Mouse (Mus musculus) G1E (cell line): ENCODE measurements around the gene Cish. TPM values are rescaled to one million over a fixed set of nuclear protein-coding genes. Genes with fewer than 3 reads are reported as not detected.

ENCODE experiments used
- ATAC-seq: 2 replicates; pipeline ENCODE4 v1.8.0; 2016; ENCODE audit warnings: mild to moderate bottlenecking; ENCODE audit not compliant: insufficient number of reproducible peaks, poor library complexity, low FRiP score, severe bottlenecking; ENCODE audit errors: extremely low read depth
- DNase-seq: peaks from one replicate; pipeline ENCODE4 v3.0.0; 2012; ENCODE audit warnings: low spot score
- H3K27me3 ChIP-seq: 2 replicates; pipeline ENCODE4 v1.6.1; 2012; ENCODE audit warnings: mild to moderate bottlenecking, low read length, inconsistent platforms; ENCODE audit not compliant: insufficient read depth
- H3K36me3 ChIP-seq: replicated peaks from 2 replicates; pipeline ENCODE3; 2012; ENCODE audit warnings: mild to moderate bottlenecking, inconsistent platforms
- H3K4me1 ChIP-seq: 2 replicates; pipeline ENCODE4 v1.6.1; 2012; ENCODE audit warnings: low read depth, low read length, inconsistent platforms, mixed read lengths; ENCODE audit not compliant: insufficient read depth
- H3K4me3 ChIP-seq: 2 replicates; pipeline ENCODE4 v1.5.1; 2012; ENCODE audit warnings: low read depth, mild to moderate bottlenecking, inconsistent platforms, low read length, moderate library complexity, mixed read lengths
- H3K9me3 ChIP-seq: replicated peaks from 2 replicates; pipeline ENCODE4 v1.6.1; 2012; ENCODE audit warnings: inconsistent platforms
- CTCF ChIP-seq: IDR thresholded peaks from 2 replicates; pipeline ENCODE4 v1.5.1; 2012; ENCODE audit warnings: low read depth, low read length, inconsistent platforms, mixed read lengths
- GATA1 ChIP-seq: IDR thresholded peaks from 2 replicates; pipeline ENCODE4 v1.6.1; 2012; ENCODE audit warnings: borderline replicate concordance, low read length, inconsistent platforms, mixed read lengths
- GATA2 ChIP-seq: IDR thresholded peaks from 2 replicates; pipeline ENCODE4 v1.6.1; 2012; ENCODE audit warnings: low read depth, low read length, inconsistent platforms, borderline replicate concordance
- POLR2AphosphoS5 ChIP-seq: IDR thresholded peaks from 2 replicates; pipeline ENCODE4 v1.6.1; 2012; ENCODE audit warnings: low read depth, low read length, inconsistent platforms; ENCODE audit not compliant: insufficient replicate concordance
- TAL1 ChIP-seq: conservative IDR thresholded peaks from 2 replicates; pipeline ENCODE4 v1.6.1; 2012; ENCODE audit warnings: low read depth, low read length, inconsistent platforms, mixed read lengths
- polyA plus RNA-seq: library from polyadenylated mRNA; stranded (reverse); fragments of >175 nt; gene quantifications from 2 replicates; pipeline ENCODE4 v1.2.3, GENCODE M21; 2012
- total RNA-seq, 2 experiments: library from RNA; stranded (forward) in 1 of 2; stranded (reverse) in 1 of 2; fragments of 200-1000 nt in 1 of 2; fragments of >200 nt in 1 of 2; fragmentation: Nextera tagmentation in 1 of 2; gene quantifications; 2 replicates each; pipeline ENCODE4 v1.2.3; 2014 to 2017

Cish gene
- total and polyA plus RNA-seq, 3 experiments: 24.7 to 151 (median 106) TPM

GRCm38 (mm10) chr9:107349321-107349720, 53.5 kb downstream of the Cish start:
- DNase-seq (no peak), ATAC-seq (no peak)
- Histone ChIP-seq H3K9me3 (no peaks in the 10 kb centered on the region), H3K27me3 (peaks cover 74% of the 10 kb centered on the region), H3K4me3 (no peak overlapping the region), H3K4me1 (peaks cover 14% of the 10 kb centered on the region), H3K36me3 (no peaks in the 10 kb centered on the region)
- TF ChIP-seq GATA2 (no peak), TAL1 (no peak), CTCF (no peak), POLR2AphosphoS5 (no peak), GATA1 (no peak)

Other genes with a start within 250 kb of the Cish start
- gene Dock3, start 64.1 kb upstream of the Cish start, total RNA-seq (2014; fragmentation: Nextera tagmentation): not detected in 2 replicates
- gene Dock3, start 64.1 kb upstream of the Cish start, total RNA-seq (2017): 0.33 and 0.46 TPM in 2 replicates
- not detected in 2 replicates for gene Dock3, start 64.1 kb upstream of the Cish start, polyA plus RNA-seq
- 41.5 and 66.3 TPM in 2 replicates for gene Mapkapk3, start 6.1 kb upstream of the Cish start, total RNA-seq (2014; fragmentation: Nextera tagmentation)
- 99.8 and 115 TPM in 2 replicates for gene Mapkapk3, start 6.1 kb upstream of the Cish start, total RNA-seq (2017)
- gene Mapkapk3, start 6.1 kb upstream of the Cish start, polyA plus RNA-seq: 60.1 and 72.6 TPM in 2 replicates
- gene Hemk1, start 42.3 kb downstream of the Cish start, total RNA-seq (2014; fragmentation: Nextera tagmentation): 29.6 and 42.6 TPM in 2 replicates
- 35.6 and 48.6 TPM in 2 replicates for gene Hemk1, start 42.3 kb downstream of the Cish start, total RNA-seq (2017)
- gene Hemk1, start 42.3 kb downstream of the Cish start, polyA plus RNA-seq: 9.4 and 11.0 TPM in 2 replicates
- 1.3 TPM in 1 of 2 replicates, not detected in the other for gene 6430571L13Rik, start 44.6 kb downstream of the Cish start, total RNA-seq (2014; fragmentation: Nextera tagmentation)
- gene 6430571L13Rik, start 44.6 kb downstream of the Cish start, total RNA-seq (2017): 0.64 and 0.76 TPM in 2 replicates
- 0.29 and 0.46 TPM in 2 replicates for gene 6430571L13Rik, start 44.6 kb downstream of the Cish start, polyA plus RNA-seq
- gene Cacna2d2, start 103.6 kb downstream of the Cish start, total RNA-seq (2014; fragmentation: Nextera tagmentation): not detected in 2 replicates
- 0.05 and 0.06 TPM in 2 replicates for gene Cacna2d2, start 103.6 kb downstream of the Cish start, total RNA-seq (2017)
- gene Cacna2d2, start 103.6 kb downstream of the Cish start, polyA plus RNA-seq: 0.09 TPM in 1 of 2 replicates, not detected in the other
- 20.5 and 22.1 TPM in 2 replicates for gene Tmem115, start 237.9 kb downstream of the Cish start, total RNA-seq (2014; fragmentation: Nextera tagmentation)
- 16.6 and 18.0 TPM in 2 replicates for gene Tmem115, start 237.9 kb downstream of the Cish start, total RNA-seq (2017)
- gene Tmem115, start 237.9 kb downstream of the Cish start, polyA plus RNA-seq: 23.2 and 27.1 TPM in 2 replicates
- gene Cyb561d2, start 246.2 kb downstream of the Cish start, total RNA-seq (2014; fragmentation: Nextera tagmentation): 1.9 TPM in 1 of 2 replicates, not detected in the other
- 23.1 and 30.2 TPM in 2 replicates for gene Cyb561d2, start 246.2 kb downstream of the Cish start, total RNA-seq (2017)
- 10.6 and 11.7 TPM in 2 replicates for gene Cyb561d2, start 246.2 kb downstream of the Cish start, polyA plus RNA-seq
- 16.3 and 22.6 TPM in 2 replicates for gene Nprl2, start 246.2 kb downstream of the Cish start, total RNA-seq (2014; fragmentation: Nextera tagmentation)
- gene Nprl2, start 246.2 kb downstream of the Cish start, total RNA-seq (2017): 18.4 and 35.0 TPM in 2 replicates
- 1.4 and 1.7 TPM in 2 replicates for gene Nprl2, start 246.2 kb downstream of the Cish start, polyA plus RNA-seq